ENCODE assay signal across 19 mouse cellular contexts in genomic region chr17:87825454-87826008, GRCm38 (mm10). TPM values are rescaled to one million over a fixed set of nuclear protein-coding genes. Genes with fewer than 3 reads are reported as not detected.
A peak's percentile ranks its signal among the peaks of the same experiment; 100 is the strongest.
DNase-seq lines count a peak whose midpoint lies in the region; ATAC-seq and TF ChIP-seq lines count a peak whose summit lies in the region.
"Had no signal": no experiment of that assay in that cellular context is flagged by ENCODE, and none has a peak within 500 bp of the region (broad histone marks: within the 10 kb centered on the region; RNA-seq: fewer than 3 reads in every experiment).

No protein-coding gene starts in this region.

- no peaks in the 10 kb centered on the region for H3K9me3 ChIP-seq in heart, embryonic 13.5 days
- no peaks in the 10 kb centered on the region for H3K9me3 ChIP-seq in neural tube, embryonic 12.5 days
- H3K9me3 ChIP-seq in hindbrain, embryonic 12.5 days (replicated peaks) = no peaks in the 10 kb centered on the region
- no peaks in the 10 kb centered on the region for H3K9me3 ChIP-seq in neural tube, embryonic 15.5 days (replicated peaks)
- H3K9me3 ChIP-seq: embryonic facial prominence, embryonic 13.5 days; limb, embryonic 15.5 days had no signal

- no peak for DNase-seq in heart, adult 2 months
- no peak for DNase-seq in neural tube, embryonic 10.5 days (ENCODE audit: extremely low spot score, low spot score)
- DNase-seq in urinary bladder, postnatal 10 days (ENCODE audit: low spot score) = no peak
- DNase-seq in T-cell, adult 2 months (ENCODE audit: low spot score) = no peak
- DNase-seq: cerebellum, adult 11-12 months; heart, postnatal 14 days; liver, postnatal 0 days; thymus, postnatal 25 days had no signal

- H3K36me3 ChIP-seq in heart, embryonic 13.5 days = no peaks in the 10 kb centered on the region
- no peaks in the 10 kb centered on the region for H3K36me3 ChIP-seq in heart, adult 2 months (ENCODE audit: control insufficient read depth, insufficient read depth, low read length)
- no peaks in the 10 kb centered on the region for H3K36me3 ChIP-seq in neural tube, embryonic 12.5 days
- H3K36me3 ChIP-seq in hindbrain, embryonic 12.5 days = no peaks in the 10 kb centered on the region
- H3K36me3 ChIP-seq in neural tube, embryonic 15.5 days = no peaks in the 10 kb centered on the region
- H3K36me3 ChIP-seq: embryonic facial prominence, embryonic 13.5 days; limb, embryonic 15.5 days had no signal

- TF ChIP-seq POLR2A in heart, adult 2 months (IDR thresholded peaks at IDR 0.05; ENCODE audit: insufficient read depth, low read depth, low read length) = no peak

- no peak overlapping the region for H3K9ac ChIP-seq in heart, embryonic 13.5 days
- H3K9ac ChIP-seq in heart, adult 2 months (ENCODE audit: low read depth, low read length) = no peak overlapping the region
- no peak overlapping the region for H3K9ac ChIP-seq in neural tube, embryonic 12.5 days
- no peak overlapping the region for H3K9ac ChIP-seq in hindbrain, embryonic 12.5 days
- H3K9ac ChIP-seq in neural tube, embryonic 15.5 days (replicated peaks) = no peak overlapping the region
- H3K9ac ChIP-seq: embryonic facial prominence, embryonic 13.5 days; limb, embryonic 15.5 days; liver, postnatal 0 days had no signal

- TF ChIP-seq EP300 in heart, adult 2 months (IDR thresholded peaks at IDR 0.05; ENCODE audit: insufficient read depth, low read depth, low read length) = no peak

- no peak overlapping the region for H3K4me3 ChIP-seq in heart, embryonic 13.5 days
- H3K4me3 ChIP-seq in heart, adult 2 months = no peak overlapping the region
- no peak overlapping the region for H3K4me3 ChIP-seq in neural tube, embryonic 12.5 days
- H3K4me3 ChIP-seq in hindbrain, embryonic 12.5 days = no peak overlapping the region
- no peak overlapping the region for H3K4me3 ChIP-seq in neural tube, embryonic 15.5 days (replicated peaks)
- H3K4me3 ChIP-seq: embryonic facial prominence, embryonic 13.5 days; limb, embryonic 15.5 days had no signal

- 29% methylated on average over 4 of the region's 5 CpGs for WGBS in heart, embryonic 13.5 days
- WGBS in heart, adult 2 months = 37% methylated on average over 4 of the region's 5 CpGs
- WGBS in neural tube, embryonic 12.5 days = 30% methylated on average over 5 of the region's 5 CpGs
- WGBS in hindbrain, embryonic 12.5 days = 36% methylated on average over 5 of the region's 5 CpGs
- 38% methylated on average over 4 of the region's 5 CpGs for whole genome bisulfite sequencing in neural tube, embryonic 15.5 days

- no peak overlapping the region for H3K27ac ChIP-seq in heart, embryonic 13.5 days (replicated peaks)
- H3K27ac ChIP-seq in heart, adult 2 months = no peak overlapping the region
- H3K27ac ChIP-seq in neural tube, embryonic 12.5 days = no peak overlapping the region
- H3K27ac ChIP-seq in hindbrain, embryonic 12.5 days = no peak overlapping the region
- no peak overlapping the region for H3K27ac ChIP-seq in neural tube, embryonic 15.5 days (replicated peaks)
- H3K27ac ChIP-seq: embryonic facial prominence, embryonic 13.5 days; kidney, postnatal 0 days; limb, embryonic 15.5 days; macrophage had no signal

- no peaks in the 10 kb centered on the region for H3K79me2 ChIP-seq in heart, adult 2 months (replicated peaks; ENCODE audit: control insufficient read depth, insufficient read depth, low read length)

- H3K4me2 ChIP-seq in heart, embryonic 13.5 days = peak overlapping the region; percentile 54; the same call in 1 of the 2 replicates
- H3K4me2 ChIP-seq in neural tube, embryonic 12.5 days (replicated peaks) = no peak overlapping the region; the same call in 1 of the 2 replicates
- no peak overlapping the region for H3K4me2 ChIP-seq in hindbrain, embryonic 12.5 days (replicated peaks)
- H3K4me2 ChIP-seq in neural tube, embryonic 15.5 days = no peak overlapping the region
- H3K4me2 ChIP-seq: limb, embryonic 15.5 days had no signal

- intact Hi-C loops in heart, adult 2 months (cut with DNase I) = no loop called here

- peaks cover 33% of the 10 kb centered on the region for H3K27me3 ChIP-seq in heart, embryonic 13.5 days (replicated peaks)
- peaks cover 3% of the 10 kb centered on the region for H3K27me3 ChIP-seq in heart, adult 2 months (ENCODE audit: control insufficient read depth, insufficient read depth, low read length)
- peaks cover 5% of the 10 kb centered on the region; the same call in 1 of the 2 replicates for H3K27me3 ChIP-seq in neural tube, embryonic 12.5 days (replicated peaks)
- peaks cover 18% of the 10 kb centered on the region; the same call in 1 of the 2 replicates for H3K27me3 ChIP-seq in hindbrain, embryonic 12.5 days
- H3K27me3 ChIP-seq in neural tube, embryonic 15.5 days (replicated peaks) = 0 out of 2 replicates have a peak, but pooled peaks cover 4% of the 10 kb centered on the region
- H3K27me3 ChIP-seq: Patski had no signal

- no peak for ATAC-seq in heart, embryonic 13.5 days (ENCODE audit: extremely low read depth, insufficient number of reproducible peaks, low FRiP score, low TSS enrichment)
- ATAC-seq in neural tube, embryonic 12.5 days (ENCODE audit: low FRiP score, low read depth) = peak; percentile 63
- peak; percentile 61; the same call in 1 of the 2 replicates for ATAC-seq in hindbrain, embryonic 12.5 days (ENCODE audit: low FRiP score)
- peak; percentile 43; the same call in 1 of the 2 replicates for ATAC-seq in neural tube, embryonic 15.5 days (ENCODE audit: low FRiP score)
- ATAC-seq: liver, postnatal 0 days; Patski had no signal

- no peak for TF ChIP-seq CTCF in heart, adult 2 months (IDR thresholded peaks at IDR 0.05)

- peaks cover 10% of the 10 kb centered on the region for H3K4me1 ChIP-seq in heart, embryonic 13.5 days
- no peaks in the 10 kb centered on the region for H3K4me1 ChIP-seq in heart, adult 2 months (ENCODE audit: control insufficient read depth, insufficient read depth, low read length)
- H3K4me1 ChIP-seq in neural tube, embryonic 12.5 days = peaks cover 10% of the 10 kb centered on the region; the same call in 1 of the 2 replicates
- peaks cover 13% of the 10 kb centered on the region for H3K4me1 ChIP-seq in hindbrain, embryonic 12.5 days
- peaks cover 12% of the 10 kb centered on the region; the same call in 1 of the 2 replicates for H3K4me1 ChIP-seq in neural tube, embryonic 15.5 days
- H3K4me1 ChIP-seq: limb, embryonic 15.5 days had no signal

RNA-seq across cellular contexts. Expression of gene Kcnk12, which starts 27.7 kb away (rescaled TPM):
- polyA plus RNA-seq in heart, embryonic 13.5 days (2015; fragmentation: Nextera tagmentation; extraction: Ambion mirVana) = not detected in 2 replicates
- total RNA-seq in heart, adult 2 months (2021) = not detected
- polyA plus RNA-seq in heart, adult 2 months (2012; rRNA removed) = 0.18 TPM in 1 of 2 replicates, not detected in the other
- 0.32 and 0.49 TPM in 2 replicates for polyA plus RNA-seq in neural tube, embryonic 12.5 days (2016; fragmentation: Nextera tagmentation; extraction: Ambion mirVana)
- 0.26 and 0.58 TPM in 2 replicates for polyA plus RNA-seq in hindbrain, embryonic 12.5 days (2016; fragmentation: Nextera tagmentation; extraction: Ambion mirVana)
- polyA plus RNA-seq in neural tube, embryonic 15.5 days (2015; fragmentation: Nextera tagmentation; extraction: Ambion mirVana) = 1.3 and 1.7 TPM in 2 replicates
- total RNA-seq: heart, postnatal 14 days; neutrophil, adult 5-6 weeks had no signal
- polyA plus RNA-seq: embryonic facial prominence, embryonic 13.5 days; limb, embryonic 15.5 days; macrophage; Patski; stomach, embryonic 14.5 days had no signal
